ENCODE assay signal across 18 mouse cellular contexts in the genomic region with DNA sequence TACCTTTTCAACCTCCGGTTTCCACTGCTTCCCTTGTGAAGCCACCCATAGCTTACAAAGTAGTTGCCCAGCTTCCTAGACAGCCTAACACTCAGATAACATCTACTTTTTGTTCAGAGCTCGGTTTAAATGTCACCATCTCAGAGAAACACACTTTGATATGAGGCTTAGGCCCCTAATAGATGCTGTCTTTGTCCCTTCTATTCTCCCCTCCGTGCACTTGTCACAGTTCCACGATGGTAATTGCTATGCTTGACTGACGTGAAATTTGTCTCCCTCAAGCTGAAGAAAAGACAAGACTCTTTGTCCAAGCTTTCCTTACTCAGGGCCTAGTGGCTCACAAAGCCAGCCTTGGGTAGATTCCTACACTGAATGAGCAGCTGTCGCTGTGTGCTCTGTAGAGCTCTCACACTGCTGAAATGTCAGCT. TPM values are rescaled to one million over a fixed set of nuclear protein-coding genes. Genes with fewer than 3 reads are reported as not detected.
DNase-seq lines count a peak whose midpoint lies in the region; ATAC-seq and TF ChIP-seq lines count a peak whose summit lies in the region.
"Had no signal": no experiment of that assay in that cellular context is flagged by ENCODE, and none has a peak within 500 bp of the region (broad histone marks: within the 10 kb centered on the region; RNA-seq: fewer than 3 reads in every experiment).

No protein-coding gene starts in this region.

- no peaks in the 10 kb centered on the region for H3K4me1 ChIP-seq in hindbrain, embryonic 16.5 days (ENCODE audit: control insufficient read depth, insufficient read depth, low read depth, low read length)
- no peaks in the 10 kb centered on the region for H3K4me1 ChIP-seq in intestine, embryonic 15.5 days (replicated peaks)

- H3ac ChIP-seq in myocyte (ENCODE audit: control insufficient read depth, insufficient read length), result no peak overlapping the region

- no peaks in the 10 kb centered on the region for H3K9me3 ChIP-seq in hindbrain, embryonic 16.5 days (ENCODE audit: control insufficient read depth, low read length)
- H3K9me3 ChIP-seq in intestine, embryonic 15.5 days, result no peaks in the 10 kb centered on the region

- ATAC-seq in hindbrain, embryonic 16.5 days, result peak; percentile 52; the same call in 1 of the 2 replicates
- no peak for ATAC-seq in intestine, embryonic 15.5 days
- ATAC-seq: intestine, embryonic 16.5 days; Patski had no signal

- no peak for TF ChIP-seq POLR2A in myocyte (IDR thresholded peaks at IDR 0.05; ENCODE audit: insufficient read length, low read depth)

- H3K9ac ChIP-seq in hindbrain, embryonic 16.5 days (ENCODE audit: low read depth, low read length), result no peak overlapping the region
- no peak overlapping the region for H3K9ac ChIP-seq in intestine, embryonic 15.5 days
- H3K9ac ChIP-seq: lung, embryonic 14.5 days had no signal

- no peaks in the 10 kb centered on the region for H3K27me3 ChIP-seq in hindbrain, embryonic 16.5 days (replicated peaks; ENCODE audit: control insufficient read depth, insufficient read depth, low read length)
- H3K27me3 ChIP-seq in myocyte (ENCODE audit: control insufficient read depth, insufficient read depth, insufficient read length), result no peaks in the 10 kb centered on the region
- H3K27me3 ChIP-seq in intestine, embryonic 15.5 days (replicated peaks), result no peaks in the 10 kb centered on the region
- H3K27me3 ChIP-seq: Patski had no signal

- H3K27ac ChIP-seq in hindbrain, embryonic 16.5 days (ENCODE audit: low read depth, low read length), result no peak overlapping the region
- no peak overlapping the region for H3K27ac ChIP-seq in intestine, embryonic 15.5 days
- H3K27ac ChIP-seq: stomach, postnatal 0 days had no signal

- no peaks in the 10 kb centered on the region for H3K79me2 ChIP-seq in myocyte (ENCODE audit: control insufficient read depth, insufficient read depth)

- H3K4me2 ChIP-seq in hindbrain, embryonic 16.5 days (ENCODE audit: low read length), result no peak overlapping the region
- no peak overlapping the region for H3K4me2 ChIP-seq in myocyte (ENCODE audit: low read depth)
- no peak overlapping the region for H3K4me2 ChIP-seq in intestine, embryonic 15.5 days (replicated peaks)
- H3K4me2 ChIP-seq: lung, embryonic 14.5 days had no signal

- WGBS in hindbrain, embryonic 16.5 days, result 29% methylated on average over 6 of the region's 6 CpGs
- WGBS in intestine, embryonic 15.5 days, result 71% methylated on average over 6 of the region's 6 CpGs

- H3K4me3 ChIP-seq in hindbrain, embryonic 16.5 days (ENCODE audit: low read length), result no peak overlapping the region
- no peak overlapping the region for H3K4me3 ChIP-seq in myocyte
- no peak overlapping the region for H3K4me3 ChIP-seq in intestine, embryonic 15.5 days (replicated peaks)

- DNase-seq in cerebellum, postnatal 10 days, result peak; percentile 3
- DNase-seq in cerebellum, postnatal 36 days, result no peak
- peak; percentile 1 for DNase-seq in right cerebral cortex, adult 18-20 months
- DNase-seq in right cerebral cortex, postnatal 36 days (ENCODE audit: low spot score in 2 of 2), result no peak
- DNase-seq in urinary bladder, postnatal 36 days (ENCODE audit: low spot score in 2 of 2), result no peak
- DNase-seq: cerebellum, adult 9-10 months; kidney, postnatal 36 days; layer of hippocampus, postnatal 36 days; liver; lung, embryonic 14.5 days; spleen, adult 18-20 months; thymus, postnatal 36 days had no signal

- no peaks in the 10 kb centered on the region for H3K36me3 ChIP-seq in hindbrain, embryonic 16.5 days (ENCODE audit: control insufficient read depth, insufficient read depth, low read length)
- no peaks in the 10 kb centered on the region for H3K36me3 ChIP-seq in myocyte (ENCODE audit: control insufficient read depth, insufficient read depth)
- H3K36me3 ChIP-seq in intestine, embryonic 15.5 days, result no peaks in the 10 kb centered on the region

TF ChIP-seq in myocyte, 11 proteins besides CTCF, POLR2A, EP300 and RAD21:
- TF ChIP-seq MYOG (IDR thresholded peaks at IDR 0.05; ENCODE audit: control insufficient read depth in 1 of 3, insufficient read depth in 1 of 3, insufficient read length in 2 of 3, low read depth in 2 of 3), result peak in 2 of 3 experiments; percentile 52 to 69
- no peak for TF ChIP-seq MAX (IDR thresholded peaks at IDR 0.05; ENCODE audit: low read depth)
- TF ChIP-seq E2F4 (IDR thresholded peaks at IDR 0.05; ENCODE audit: insufficient read depth), result no peak
- TF ChIP-seq MYOD1 (IDR thresholded peaks at IDR 0.05; ENCODE audit: control insufficient read depth in 1 of 3, insufficient read length in 2 of 3, low read depth in 2 of 3), result peak in 1 of 3 experiments; percentile 25
- TF ChIP-seq USF1 (IDR thresholded peaks at IDR 0.05; ENCODE audit: low read depth), result no peak
TF ChIP-seq in myocyte: peak in this region for 2.

RNA-seq across cellular contexts. Expression of a gene that starts 54.1 kb away (rescaled TPM):
- 0.14 and 0.18 TPM in 2 replicates for polyA plus RNA-seq in hindbrain, embryonic 16.5 days (2015; fragmentation: Nextera tagmentation; extraction: Ambion mirVana)
- polyA plus RNA-seq in myocyte (2012; fragmentation: generic; extraction: Trizol), result 11.9 TPM
- 0.24 and 0.35 TPM in 2 replicates for polyA plus RNA-seq in intestine, embryonic 15.5 days (2015; fragmentation: Nextera tagmentation; extraction: Ambion mirVana)

Comparison
In these comparisons a context has a peak if more than half of its experiments do, and no peak if none do; other contexts are left out.
1. DNase-seq: peak in cerebellum, postnatal 10 days (2 of 2) and right cerebral cortex, adult 18-20 months (single experiment); none in cerebellum, postnatal 36 days (0 of 2), right cerebral cortex, postnatal 36 days (0 of 2) and urinary bladder, postnatal 36 days (0 of 2).